Mouse (Mus musculus) splenic B cell, adult 2 months (primary cell): Measurements from ENCODE around the gene Was.
"Not testable (repeated sequence)": the region's sequence is repeated elsewhere in the genome, so short reads cannot be mapped to it uniquely, and the experiment has no call there.

ENCODE experiments used
- DNase-seq: peaks from one replicate; pipeline ENCODE4 v3.0.0-alpha.2; 2011; ENCODE audit warnings: low read depth, low spot score
- H3K27me3 ChIP-seq: 2 replicates; pipeline ENCODE4 v1.6.1; 2012; ENCODE audit warnings: mild to moderate bottlenecking, low read length, moderate library complexity, mixed read lengths; ENCODE audit not compliant: control insufficient read depth, poor library complexity, insufficient read depth, severe bottlenecking
- H3K36me3 ChIP-seq: 2 replicates; pipeline ENCODE4 v1.6.1; 2012; ENCODE audit warnings: mild to moderate bottlenecking, low read length, moderate library complexity, mixed read lengths; ENCODE audit not compliant: control insufficient read depth, poor library complexity, insufficient read depth, severe bottlenecking

The Was gene

GRCm38 (mm10) chrX:8096068-8096786 lies 5.9 kb upstream of the Was start:
- H3K27me3 ChIP-seq, DNase-seq: not testable (repeated sequence)

GRCm38 (mm10) chrX:8095546-8095945 lies 5.2 kb upstream of the Was start:
- H3K27me3 ChIP-seq: no peaks in the 10 kb centered on the region
- DNase-seq: no peak
- H3K36me3 ChIP-seq: no peaks in the 10 kb centered on the region

More at GRCm38 (mm10) chrX:8096068-8096786, 5.9 kb upstream of the Was start:
- not testable (repeated sequence) for H3K36me3 ChIP-seq

GRCm38 (mm10) chrX:8090954-8091347 lies 653 bp upstream of the Was start:
- not testable (repeated sequence) for H3K36me3 ChIP-seq, DNase-seq, H3K27me3 ChIP-seq

GRCm38 (mm10) chrX:8089746-8090145 lies 552 bp downstream of the Was start:
- Histone ChIP-seq H3K36me3 (peaks cover 8% of the 10 kb centered on the region), H3K27me3 (no peaks in the 10 kb centered on the region)
- no peak for DNase-seq

- Histone ChIP-seq H3K27me3 (no peaks in the 10 kb centered on the region), H3K36me3 (peaks cover 10% of the 10 kb centered on the region)
- DNase-seq: no peak
Measured at GRCm38 (mm10) chrX:8085611-8086010, 4.7 kb downstream of the Was start.

GRCm38 (mm10) chrX:8084771-8085259 lies 5.5 kb downstream of the Was start:
- no peak for DNase-seq
- no peaks in the 10 kb centered on the region for H3K27me3 ChIP-seq
- H3K36me3 ChIP-seq: peaks cover 10% of the 10 kb centered on the region

- H3K27me3 ChIP-seq: no peaks in the 10 kb centered on the region
- DNase-seq: no peak
- H3K36me3 ChIP-seq: 0 out of 2 replicates have a peak, but pooled peaks cover 2% of the 10 kb centered on the region
Measured at GRCm38 (mm10) chrX:8075104-8075503, 15.2 kb downstream of the Was start.

GRCm38 (mm10) chrX:8074430-8075014 lies 15.8 kb downstream of the Was start, which contains the start of gene Suv39h1:
TSS of gene Suv39h1 (minus strand) at chrX:8074760.
- Histone ChIP-seq H3K27me3 (no peaks in the 10 kb centered on the region), H3K36me3 (0 out of 2 replicates have a peak, but pooled peaks cover 2% of the 10 kb centered on the region)
- peak; percentile 96 for DNase-seq

GRCm38 (mm10) chrX:8073881-8074429 lies 16.3 kb downstream of the Was start:
- peak; percentile 18 for DNase-seq
- 0 out of 2 replicates have a peak, but pooled peaks cover 2% of the 10 kb centered on the region for H3K36me3 ChIP-seq
- H3K27me3 ChIP-seq: no peaks in the 10 kb centered on the region

- no peaks in the 10 kb centered on the region for H3K27me3 ChIP-seq
- H3K36me3 ChIP-seq: 0 out of 2 replicates have a peak, but pooled peaks cover 2% of the 10 kb centered on the region
- DNase-seq: peak; percentile 30
Measured at GRCm38 (mm10) chrX:8069166-8069565, 21.1 kb downstream of the Was start.

- not testable (repeated sequence) for H3K36me3 ChIP-seq, H3K27me3 ChIP-seq, DNase-seq
Measured at GRCm38 (mm10) chrX:8051044-8051781, 39.1 kb downstream of the Was start.

- peak; percentile 39 for DNase-seq
- Histone ChIP-seq H3K36me3 (no peaks in the 10 kb centered on the region), H3K27me3 (no peaks in the 10 kb centered on the region)
Measured at GRCm38 (mm10) chrX:8033009-8033408, 57.3 kb downstream of the Was start.
